Mouse (Mus musculus) urinary bladder, adult 18-20 months (tissue): ENCODE results near the gene Zfp853.

Source experiments
- DNase-seq, 2 experiments: peaks; one replicate each; pipeline ENCODE4 v3.0.0; 2022; ENCODE audit warnings: low spot score in 2 of 2, mixed read lengths in 2 of 2

The Zfp853 gene

DNA sequence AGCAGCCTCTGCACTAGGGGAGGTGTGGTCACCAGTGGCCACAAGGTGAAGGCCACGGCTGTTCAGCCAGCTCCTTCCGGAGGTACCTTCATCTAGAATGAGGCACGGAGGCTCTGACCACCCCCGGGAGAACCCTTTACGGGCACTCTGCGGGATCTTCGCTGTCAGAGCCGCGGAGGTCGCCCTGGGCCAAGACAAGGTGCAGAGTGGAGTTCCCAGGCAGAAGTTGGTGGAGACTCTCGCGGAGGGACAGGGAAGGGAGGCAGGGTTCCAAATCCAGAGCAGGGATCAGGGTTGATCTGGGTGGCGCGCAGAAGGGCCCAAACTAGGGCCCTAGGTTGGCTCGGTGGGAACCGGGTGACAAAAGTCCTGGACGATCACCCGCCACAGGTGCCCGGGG, 544 bp downstream of the Zfp853 start:
- no peak for DNase-seq

DNA sequence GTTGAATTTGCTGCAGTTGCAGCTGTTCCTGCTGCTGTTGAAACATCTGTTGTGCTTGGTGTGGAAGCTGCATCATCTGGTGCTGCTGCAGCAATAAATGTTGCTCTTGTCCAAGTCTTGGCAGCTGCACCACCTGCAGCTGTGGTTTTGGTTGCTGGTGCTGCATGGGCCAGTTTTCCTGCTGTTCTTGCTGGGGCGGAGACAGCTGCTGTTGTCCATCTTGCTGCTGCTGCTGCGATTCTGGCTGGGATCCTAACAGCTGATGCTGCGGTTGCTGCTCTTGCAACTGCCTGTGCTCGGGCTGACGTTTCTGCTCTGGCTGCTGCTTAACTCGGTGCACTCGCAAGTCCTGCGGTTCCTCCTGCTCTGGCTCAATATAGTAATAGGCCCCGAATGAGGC, 4.1 kb downstream of the Zfp853 start:
- DNase-seq = no peak

DNA sequence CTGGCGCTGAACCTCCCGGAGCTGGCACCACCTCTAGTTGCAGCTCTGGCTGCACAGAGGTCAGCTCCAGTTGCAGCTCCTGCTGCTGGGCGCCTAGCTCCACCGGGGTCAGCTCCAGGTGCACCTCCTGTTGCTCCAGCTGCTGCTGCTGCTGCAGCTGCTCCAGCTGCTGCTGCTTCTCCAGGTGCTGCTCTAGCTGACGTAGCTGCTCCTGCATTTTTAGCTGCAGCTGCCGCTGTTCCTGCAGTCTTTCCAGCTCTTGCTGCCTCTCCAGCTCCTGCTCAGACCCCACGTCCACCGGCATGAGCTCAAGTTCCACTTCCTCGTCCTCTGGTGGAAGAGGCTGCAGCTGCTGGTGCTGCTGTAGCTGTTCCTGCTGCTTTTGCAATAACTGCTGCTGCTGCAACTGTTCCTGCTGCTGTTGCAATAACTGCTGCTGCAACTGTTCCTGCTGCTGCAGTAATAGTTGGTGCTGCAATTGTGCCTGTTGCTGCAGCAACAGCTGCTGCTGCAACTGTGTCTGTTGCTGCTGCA, 5.0 kb downstream of the Zfp853 start:
- no peak for DNase-seq

- peak in 1 of 2 experiments; percentile 38 for DNase-seq
Observed at GRCm38 (mm10) chr5:143287774-143288328, 5.6 kb downstream of the Zfp853 start.

DNA sequence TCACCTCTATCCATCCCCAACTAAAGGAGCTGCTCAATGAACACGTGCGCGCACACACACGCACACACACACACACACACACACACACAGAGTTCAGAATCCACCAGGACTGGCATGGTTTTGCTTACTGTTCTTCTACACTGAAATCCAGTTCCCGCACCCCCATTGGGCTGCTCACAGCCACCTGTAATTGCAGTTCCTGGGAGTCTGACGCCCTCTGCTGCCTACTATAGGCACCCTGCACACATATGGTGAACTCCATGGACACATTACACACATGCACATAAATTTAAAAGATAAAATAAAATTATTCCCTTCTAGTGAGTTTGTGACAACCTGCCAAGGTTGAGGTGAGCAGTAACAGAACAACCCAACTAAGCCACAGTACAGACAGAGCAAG, 8.7 kb downstream of the Zfp853 start:
- DNase-seq = no peak

DNA sequence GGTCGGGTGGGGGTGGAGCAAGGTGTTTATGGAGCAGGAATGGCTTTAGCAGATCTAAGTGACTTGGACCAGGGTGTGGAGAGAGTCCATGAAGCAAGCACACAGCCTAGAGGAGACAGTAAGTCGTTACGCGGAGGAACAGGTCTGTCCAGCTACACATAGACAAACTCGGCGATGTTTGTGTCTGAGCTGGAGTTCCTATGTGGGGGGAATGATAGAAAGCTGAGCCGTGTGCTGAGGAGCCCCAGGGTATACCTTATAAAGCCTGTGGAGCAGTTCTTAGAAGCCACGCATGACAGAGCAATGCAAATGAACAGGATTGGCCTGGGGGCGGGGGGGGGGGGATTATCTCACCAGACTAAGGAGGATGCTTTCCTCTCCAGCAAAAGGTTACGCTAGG, 14.2 kb downstream of the Zfp853 start:
- DNase-seq = no peak

DNA sequence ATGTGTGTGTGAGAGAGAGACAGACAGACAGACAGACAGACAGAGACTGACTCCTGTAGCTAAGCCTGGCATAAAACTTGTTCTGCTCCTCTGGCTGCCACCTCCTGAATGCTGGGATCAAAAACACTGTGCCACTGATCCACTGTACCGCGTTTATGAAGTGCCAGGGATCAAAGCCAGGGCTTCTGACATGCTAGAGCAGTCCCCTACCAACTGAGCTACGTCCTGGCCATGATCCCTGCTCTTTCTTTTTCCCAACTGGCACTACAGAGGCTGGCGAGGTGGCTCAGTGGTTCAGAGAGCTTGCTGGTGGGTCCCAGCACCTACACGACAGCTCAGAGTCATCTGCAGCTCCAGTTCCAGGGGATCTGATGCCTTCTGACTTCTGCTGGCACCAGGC, 17.7 kb downstream of the Zfp853 start:
- no peak for DNase-seq

GRCm38 (mm10) chr5:143272540-143273330, 20.7 kb downstream of the Zfp853 start:
- DNase-seq = no peak

- no peak for DNase-seq
Observed at GRCm38 (mm10) chr5:143272108-143272507, 21.3 kb downstream of the Zfp853 start.

DNA sequence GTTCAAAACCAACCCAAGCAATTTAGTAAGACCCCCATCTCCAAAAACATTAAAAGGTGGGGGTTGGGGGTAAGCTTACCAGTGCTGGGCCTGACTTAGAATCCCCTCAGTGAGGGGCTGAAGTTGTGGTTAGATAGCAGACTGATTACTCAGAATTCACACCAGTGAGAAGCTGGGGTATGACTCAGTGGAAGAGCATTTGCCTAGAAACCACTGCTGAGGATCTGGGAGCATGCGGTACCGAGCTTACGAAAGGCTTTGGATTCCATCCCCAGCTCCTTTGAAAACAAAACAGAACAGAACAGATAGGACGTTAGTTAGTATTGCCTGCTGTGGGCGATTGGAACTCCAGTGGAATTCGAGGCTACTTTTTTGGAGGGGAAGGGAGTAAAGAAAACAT, 21.8 kb downstream of the Zfp853 start:
- no peak for DNase-seq

DNA sequence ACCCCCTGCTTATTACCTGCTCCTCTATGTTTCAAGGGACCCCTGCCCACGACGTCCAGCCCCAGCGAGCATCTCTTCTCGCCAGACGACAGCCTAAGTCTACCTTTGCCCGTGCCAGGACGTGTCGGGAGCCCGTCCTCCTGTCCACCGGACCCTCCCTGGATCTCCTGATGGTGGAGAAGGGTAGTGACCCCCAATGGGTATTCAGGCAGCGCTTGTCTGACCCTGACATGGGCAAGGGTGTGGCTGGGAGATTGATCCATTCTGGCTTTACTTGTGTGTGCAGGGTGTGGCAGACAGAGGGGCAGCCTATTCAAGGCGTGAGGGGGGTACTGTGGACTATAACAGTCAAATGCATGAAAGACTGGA, 23.3 kb downstream of the Zfp853 start:
- no peak for DNase-seq

- peak; percentile 51 to 61 for DNase-seq
Observed at GRCm38 (mm10) chr5:143269363-143270150, 23.9 kb downstream of the Zfp853 start, which contains the start of gene Zfp316. Gene Zfp316, minus strand, starts transcription at chr5:143270022.

GRCm38 (mm10) chr5:143268985-143269362, 24.4 kb downstream of the Zfp853 start:
- no peak for DNase-seq

DNA sequence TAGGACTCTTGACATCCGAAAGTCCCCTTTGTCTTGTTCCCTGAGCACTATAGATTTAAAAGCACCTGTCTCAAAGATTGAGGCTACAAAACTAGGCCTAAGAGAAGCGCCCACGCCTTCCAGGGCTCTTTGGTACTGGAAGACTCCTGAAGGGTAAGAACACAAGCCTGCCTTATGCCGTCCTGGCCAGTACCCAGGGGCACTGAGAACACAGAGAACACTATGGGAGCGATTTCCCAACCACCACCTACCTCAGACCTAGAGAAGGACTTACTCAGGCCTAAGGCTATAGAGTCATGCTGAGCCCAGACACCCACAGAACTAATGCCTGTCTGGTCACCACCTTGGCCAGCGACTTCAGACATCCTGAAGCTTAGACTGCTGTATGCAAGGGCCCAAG, 26.6 kb downstream of the Zfp853 start:
- no peak for DNase-seq

DNA sequence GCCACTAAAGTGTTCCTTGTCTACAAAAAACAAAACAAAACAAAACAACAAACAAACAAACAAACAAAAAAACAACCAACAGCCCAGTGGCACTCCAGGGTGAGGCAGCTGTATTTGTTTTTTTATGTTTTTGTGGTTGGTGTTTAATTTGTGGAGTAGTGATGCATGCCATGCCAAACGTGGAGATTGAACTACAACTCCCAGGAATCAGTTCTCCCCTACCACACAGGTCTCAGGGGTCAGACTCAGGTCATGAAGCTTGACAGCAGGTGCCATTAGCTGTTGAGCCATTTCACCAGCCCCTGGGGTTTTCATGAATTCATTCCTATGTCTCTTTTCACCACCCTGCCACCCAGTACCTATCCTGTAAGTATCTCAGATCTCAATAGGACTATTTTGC, 28.0 kb downstream of the Zfp853 start:
- DNase-seq = no peak

- no peak for DNase-seq
Observed at GRCm38 (mm10) chr5:143264689-143265088, 28.7 kb downstream of the Zfp853 start.

- no peak for DNase-seq
Observed at GRCm38 (mm10) chr5:143261636-143262035, 31.8 kb downstream of the Zfp853 start.

GRCm38 (mm10) chr5:143255802-143256201, 37.6 kb downstream of the Zfp853 start:
- DNase-seq = no peak

DNA sequence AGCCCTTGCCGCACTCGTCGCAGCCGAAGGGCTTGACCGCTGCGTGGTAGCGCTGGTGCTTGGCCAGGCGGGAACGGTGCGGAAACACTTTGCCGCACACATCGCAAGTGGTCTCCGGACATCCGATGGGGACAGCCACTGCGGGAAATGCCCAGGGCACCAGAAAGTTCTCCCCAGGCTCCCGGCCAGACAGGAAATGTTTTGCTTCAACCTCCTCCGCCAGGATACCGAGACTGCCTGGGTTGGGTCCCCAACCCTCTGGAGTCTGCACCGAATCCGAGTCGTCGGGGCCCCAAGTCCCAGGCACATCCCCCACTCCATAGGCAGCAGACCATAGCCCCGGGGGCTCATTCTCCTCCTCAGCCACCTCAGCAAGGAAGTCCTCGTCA, 38.3 kb downstream of the Zfp853 start:
- DNase-seq = no peak

- no peak for DNase-seq
Observed at GRCm38 (mm10) chr5:143254487-143255130, 38.8 kb downstream of the Zfp853 start.

DNA sequence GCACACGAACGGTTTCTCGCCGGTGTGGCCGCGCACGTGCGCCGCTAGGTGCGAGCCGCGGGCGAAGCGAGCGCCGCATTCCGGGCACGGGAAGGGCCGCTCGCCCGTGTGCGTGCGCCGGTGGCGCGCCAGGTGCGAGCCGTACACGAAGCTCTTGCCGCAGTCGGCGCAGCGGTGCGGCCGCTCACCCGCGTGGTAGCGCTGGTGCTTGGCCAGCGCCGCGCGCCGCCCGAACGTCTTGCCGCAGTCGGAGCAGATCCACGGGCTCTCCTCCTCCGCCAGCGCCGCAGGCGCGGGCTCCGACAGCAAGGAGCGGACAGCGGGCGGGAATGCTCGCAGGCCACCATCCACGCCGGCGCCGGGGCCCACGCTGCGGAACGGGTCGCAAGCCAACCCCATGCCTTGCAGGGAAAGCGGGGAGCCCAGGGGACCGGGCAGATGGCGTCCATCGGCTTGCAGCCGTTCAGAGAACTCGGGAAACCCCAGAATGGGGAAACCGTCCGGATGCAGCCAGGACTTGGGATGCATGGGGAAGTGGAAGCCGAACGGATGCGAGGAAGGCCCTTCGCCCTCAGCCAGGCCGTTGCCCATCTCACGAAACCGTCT, 39.4 kb downstream of the Zfp853 start:
- no peak for DNase-seq
